Mouse (Mus musculus) common myeloid progenitor, adult 5-6 weeks (primary cell): ENCODE data around the gene Atg7. TPM values are rescaled to one million over a fixed set of nuclear protein-coding genes. Genes with fewer than 3 reads are reported as not detected.

Experiments
- ATAC-seq: replicated peaks from 2 replicates; pipeline ENCODE4 v1.8.0; 2016; ENCODE audit warnings: low read depth, mild to moderate bottlenecking, moderate TSS enrichment, inconsistent platforms; ENCODE audit not compliant: poor library complexity, severe bottlenecking
- total RNA-seq: library from RNA; stranded (forward); fragments of 200-1000, 187-1606 nt; gene quantifications from 2 replicates; pipeline ENCODE4 v1.2.3, GENCODE M21; 2017

The Atg7 gene
- total RNA-seq, 1 experiment from 2014 or later: 17.2 TPM

DNA sequence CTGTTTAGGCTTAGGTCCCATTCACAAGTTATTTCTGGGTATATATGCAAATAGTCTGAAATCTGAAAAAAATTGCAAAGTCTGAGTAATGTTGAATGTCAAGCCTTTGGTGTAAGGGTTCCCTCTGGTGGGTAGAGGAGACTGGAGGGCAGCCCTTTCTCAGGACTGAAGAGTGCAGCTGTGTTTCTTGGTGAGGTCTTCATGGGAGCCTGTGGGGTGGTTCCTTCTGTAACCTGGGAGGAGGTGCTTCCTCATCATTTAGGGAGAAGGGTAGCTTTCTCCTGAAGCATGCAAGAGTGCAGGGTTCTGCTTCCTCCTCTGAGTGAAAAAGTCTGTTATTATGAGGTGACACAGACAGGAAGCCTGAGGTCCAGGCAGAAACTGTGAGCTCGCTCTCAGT, 40.8 kb downstream of the Atg7 start:
- ATAC-seq: peak; percentile 62

DNA sequence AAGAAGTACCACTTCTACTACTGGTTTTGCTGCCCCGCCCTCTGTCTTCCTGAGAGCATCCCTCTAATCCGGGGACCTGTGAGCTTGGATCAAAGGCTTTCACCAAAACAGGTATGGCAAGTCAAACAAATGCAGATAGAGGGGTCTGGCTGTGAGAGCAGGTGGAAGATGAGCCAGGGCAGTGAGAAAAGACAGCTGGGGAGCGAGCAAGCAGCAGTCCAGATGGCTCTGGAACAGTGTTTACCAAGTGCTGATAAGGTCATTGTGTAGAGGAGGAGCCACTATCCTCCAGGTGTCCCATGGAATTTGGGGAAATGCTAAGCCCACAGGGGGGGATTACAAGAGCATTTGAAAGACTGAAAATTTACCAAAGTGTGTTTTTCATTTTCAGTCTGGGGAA, 41.5 kb downstream of the Atg7 start:
- ATAC-seq: no peak

DNA sequence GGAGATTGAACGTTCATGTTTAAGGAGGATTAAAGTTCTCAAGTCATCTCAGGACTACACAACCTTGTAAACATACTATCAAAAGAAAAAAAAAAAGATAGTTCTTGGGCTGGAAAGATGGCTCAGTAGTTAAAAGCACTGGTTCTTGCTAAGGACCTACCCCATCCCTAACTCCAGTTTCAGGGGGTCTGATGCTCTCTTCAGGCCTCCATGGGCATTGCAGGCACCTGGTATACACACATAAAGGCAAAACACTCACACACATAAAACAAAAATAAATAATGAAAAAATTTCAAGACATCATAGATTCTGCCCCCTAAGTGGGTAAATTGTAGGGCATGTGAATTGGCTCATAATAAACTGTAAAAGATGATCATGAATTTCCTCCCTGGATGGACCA, 42.5 kb downstream of the Atg7 start:
- no peak for ATAC-seq

DNA sequence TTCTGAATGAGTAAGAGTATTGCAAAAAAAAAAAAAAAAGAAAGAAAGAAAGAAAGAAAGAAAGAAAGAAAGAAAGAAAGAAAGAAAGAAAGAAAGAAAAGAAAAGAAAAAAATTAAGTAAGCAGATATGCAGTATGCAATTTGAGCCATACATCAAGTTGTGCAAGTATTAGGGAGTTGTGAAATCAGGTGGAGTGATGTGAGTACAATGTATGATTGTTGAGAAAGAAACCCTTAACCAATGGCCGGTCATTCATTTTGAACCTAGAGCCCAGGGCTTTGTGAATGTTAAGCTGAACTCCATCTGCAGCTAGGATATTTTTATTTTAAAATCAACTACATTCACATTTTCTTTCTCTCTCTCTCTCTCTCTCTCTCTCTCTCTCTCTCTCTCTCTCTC, 44.1 kb downstream of the Atg7 start:
- ATAC-seq: no peak

DNA sequence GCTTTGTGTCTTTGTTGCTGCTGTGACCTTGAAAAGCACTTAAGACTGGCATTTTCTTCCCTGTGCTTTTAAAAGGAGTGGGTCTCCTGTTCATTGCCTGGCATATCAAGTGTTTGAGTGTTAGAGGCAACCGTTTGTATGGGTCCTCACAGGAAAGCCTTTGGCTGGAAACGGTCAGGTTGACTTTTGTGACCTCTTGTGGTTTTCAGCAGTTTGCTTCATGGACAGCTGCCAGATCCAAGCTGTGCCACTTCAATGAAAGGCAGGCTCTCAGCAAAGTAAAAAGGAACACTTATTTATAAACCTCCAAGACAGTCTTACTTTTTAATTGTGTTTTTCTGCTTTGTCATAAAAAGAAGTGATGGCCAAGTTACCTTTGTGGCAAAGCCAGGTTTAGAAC, 47.8 kb downstream of the Atg7 start:
- ATAC-seq: no peak

DNA sequence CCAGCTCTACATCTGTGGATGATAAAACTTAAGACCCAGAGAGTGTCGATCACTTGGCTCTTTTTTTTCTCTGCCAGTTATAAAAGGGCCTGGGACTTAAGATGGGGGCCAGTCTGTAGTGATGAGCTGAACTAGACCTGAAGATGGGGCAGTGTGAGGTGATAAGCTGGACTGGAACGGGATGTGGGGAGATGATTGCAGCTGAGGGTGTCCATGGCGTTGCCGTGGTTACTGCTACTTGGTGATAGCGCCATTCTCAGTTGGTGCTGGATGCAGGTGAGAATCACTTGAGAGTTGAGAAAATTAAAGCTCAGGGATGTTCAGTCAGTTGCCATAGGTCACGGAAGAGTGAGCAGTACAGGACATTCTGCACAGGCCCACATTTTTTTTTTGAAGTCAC, 48.6 kb downstream of the Atg7 start:
- ATAC-seq: no peak

DNA sequence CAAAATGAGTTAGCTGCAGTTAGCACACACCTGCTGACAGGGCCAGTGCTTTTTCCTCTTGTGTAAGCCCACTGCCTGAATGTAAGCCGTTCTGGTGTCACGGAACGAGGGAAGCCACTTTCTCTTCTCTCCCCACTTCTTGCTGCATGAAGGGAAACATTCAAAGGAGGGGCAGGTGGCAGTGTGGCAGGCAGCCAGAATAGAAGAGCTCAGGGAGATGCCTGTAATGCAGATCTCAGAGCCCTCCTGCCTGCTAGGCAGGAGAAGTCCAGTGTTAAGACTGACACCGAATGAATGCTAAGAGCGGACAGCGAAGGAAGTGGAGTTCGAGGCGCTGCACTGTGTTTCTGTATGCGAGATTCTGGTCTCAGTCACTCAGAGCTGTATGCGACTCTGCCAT, 49.8 kb downstream of the Atg7 start:
- ATAC-seq: no peak

DNA sequence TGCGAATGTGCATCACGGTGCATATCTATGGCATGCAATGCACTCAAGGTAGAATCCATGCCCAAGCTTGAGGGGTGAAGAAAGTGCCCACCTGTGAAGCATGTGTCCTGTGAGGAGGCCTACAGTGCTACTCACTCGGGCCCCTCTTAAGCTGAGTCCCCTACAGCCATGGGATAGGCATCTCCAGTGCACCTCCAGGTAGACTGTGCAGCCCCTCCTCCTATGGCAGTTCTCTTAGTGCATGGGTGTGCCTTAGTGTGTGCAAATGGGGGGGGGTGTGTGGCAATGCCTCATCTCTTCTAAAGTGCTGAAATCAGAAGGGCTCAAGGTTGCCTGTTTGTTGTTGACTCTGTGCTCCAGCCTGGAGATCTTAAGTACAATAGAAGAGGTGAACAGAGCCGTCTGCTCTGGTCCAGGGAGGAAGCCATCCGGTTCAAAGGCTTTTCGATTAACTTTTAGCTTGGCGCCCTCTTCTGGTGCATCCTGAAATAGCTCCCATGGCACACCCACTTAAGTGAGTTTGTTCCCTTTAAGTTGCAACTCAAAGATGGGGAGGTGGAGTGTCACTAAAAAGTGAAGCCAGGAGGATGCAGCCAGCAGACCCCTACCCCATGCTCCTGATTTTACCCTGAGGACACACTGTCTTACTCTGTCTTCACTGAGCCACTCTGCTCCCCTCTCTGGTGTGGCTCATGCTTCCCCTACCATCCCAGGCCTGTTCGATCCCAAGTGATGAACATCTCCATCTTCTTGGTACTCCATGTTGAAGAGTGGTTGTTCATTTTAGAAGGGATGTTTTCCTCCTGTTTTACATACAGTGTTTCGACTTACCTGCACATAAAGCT, 55.0 kb downstream of the Atg7 start:
- peak; percentile 90 for ATAC-seq

DNA sequence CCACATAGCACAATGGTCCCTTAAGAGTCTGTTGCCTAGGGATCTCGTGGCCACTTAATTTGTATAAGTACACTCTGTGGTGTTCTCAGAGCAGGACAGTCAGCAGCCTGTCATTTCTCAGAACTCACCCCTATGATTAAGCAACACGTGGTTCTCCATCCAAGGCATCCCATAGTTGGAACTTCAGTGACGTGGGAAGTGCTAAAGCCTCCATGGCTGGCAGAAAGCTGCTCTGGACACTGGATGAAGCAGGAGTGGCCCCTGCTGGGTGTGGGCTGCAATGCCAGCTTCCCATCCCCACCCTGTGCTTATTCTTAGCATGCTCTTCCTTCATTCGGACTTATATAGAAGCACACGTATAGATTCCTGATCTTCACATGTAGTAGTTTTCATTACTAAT, 55.7 kb downstream of the Atg7 start:
- ATAC-seq: no peak

DNA sequence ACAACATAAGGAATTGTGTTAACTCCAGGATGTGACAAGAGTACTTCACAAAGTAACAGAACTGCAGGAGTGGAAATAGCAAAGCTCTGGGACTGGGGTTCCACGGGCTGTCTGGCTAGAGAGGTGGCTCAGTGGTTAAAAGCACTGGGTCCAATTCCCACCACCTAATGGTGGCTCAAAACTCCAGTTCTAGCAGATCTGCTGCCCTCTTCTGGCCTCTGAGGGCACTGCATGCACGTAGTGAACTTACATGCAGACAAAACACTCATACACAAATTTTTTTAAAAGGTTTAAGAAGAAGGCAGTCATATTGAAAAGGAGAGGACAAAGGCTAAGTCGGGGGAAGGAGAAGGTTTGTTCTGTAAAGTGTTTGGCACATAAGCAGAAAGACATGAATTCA, 57.8 kb downstream of the Atg7 start:
- no peak for ATAC-seq

DNA sequence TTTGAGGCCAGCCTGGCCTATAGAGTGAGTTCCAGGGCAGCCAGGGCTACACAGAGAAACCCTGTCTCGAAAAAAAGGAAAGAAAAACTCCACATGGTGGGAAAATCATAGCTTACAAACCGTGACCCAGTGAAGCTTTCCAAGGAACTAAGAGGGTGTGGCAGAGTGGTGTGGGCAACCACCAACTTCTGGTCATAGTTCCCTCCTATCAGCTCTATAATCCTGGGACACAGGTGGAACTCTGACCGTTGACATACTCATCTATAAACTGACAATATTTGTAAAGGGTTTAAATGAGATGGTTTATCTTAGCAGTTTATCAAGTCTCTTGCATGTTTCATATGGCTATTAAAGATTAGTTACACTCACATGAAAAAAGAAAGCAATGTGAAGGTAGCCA, 64.1 kb downstream of the Atg7 start:
- no peak for ATAC-seq

DNA sequence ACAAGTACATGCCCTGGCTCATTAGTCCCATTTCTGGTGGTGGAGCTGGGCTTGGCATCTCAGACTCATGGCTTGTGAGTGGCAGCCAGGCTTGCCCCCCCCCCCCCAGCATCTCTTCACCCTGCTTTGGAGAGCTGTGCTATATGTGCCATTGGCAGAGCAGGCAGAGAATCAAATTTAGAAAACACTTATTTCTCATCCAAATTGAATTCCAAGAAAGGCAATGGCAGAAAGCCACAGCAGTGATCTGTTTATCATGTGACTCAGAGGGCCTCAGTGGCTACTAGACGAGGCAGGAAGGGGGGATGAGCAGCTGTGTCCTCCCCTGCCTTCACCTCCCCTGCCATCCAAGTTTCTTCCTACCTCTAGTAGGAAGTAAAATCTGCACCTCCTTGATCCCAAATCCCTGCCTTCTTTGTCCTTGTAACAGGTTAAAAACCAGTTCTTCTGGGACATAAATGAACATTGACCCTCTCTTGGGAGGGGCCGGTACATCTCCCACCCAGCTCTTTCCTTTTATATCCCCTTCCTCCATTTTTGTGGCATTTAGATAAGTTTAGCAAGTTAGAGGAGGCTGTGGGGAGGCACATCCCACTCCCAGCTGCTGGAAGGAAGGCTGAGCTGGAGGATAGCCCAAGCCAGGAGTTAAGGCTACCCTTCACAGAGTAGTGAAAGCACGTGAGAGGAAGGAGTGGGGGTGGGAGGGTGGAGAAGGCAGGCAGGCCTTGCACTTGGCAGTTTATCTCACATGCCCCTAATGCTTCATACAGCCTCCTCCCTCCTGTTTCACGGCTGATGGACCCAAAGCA, 69.5 kb downstream of the Atg7 start:
- no peak for ATAC-seq

DNA sequence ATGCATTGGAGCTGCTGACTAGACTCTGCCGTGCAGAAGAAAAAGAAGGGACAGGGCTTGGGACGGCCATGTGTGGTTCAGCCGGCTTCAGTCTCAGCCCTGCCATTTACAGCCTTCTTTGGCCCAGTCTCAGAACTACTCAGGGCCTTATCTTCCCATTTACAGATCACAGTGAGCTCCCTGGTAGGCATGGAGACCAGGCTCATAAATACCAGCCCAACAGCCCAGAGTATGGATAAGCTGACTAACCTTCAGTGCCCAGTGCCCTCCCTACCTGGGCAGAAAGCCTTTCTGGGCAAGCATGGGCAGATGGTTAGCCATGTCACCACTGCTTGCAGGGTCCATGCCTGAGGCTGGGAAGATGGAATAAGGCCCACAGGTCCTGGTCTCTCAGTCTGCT, 70.6 kb downstream of the Atg7 start:
- ATAC-seq: no peak

DNA sequence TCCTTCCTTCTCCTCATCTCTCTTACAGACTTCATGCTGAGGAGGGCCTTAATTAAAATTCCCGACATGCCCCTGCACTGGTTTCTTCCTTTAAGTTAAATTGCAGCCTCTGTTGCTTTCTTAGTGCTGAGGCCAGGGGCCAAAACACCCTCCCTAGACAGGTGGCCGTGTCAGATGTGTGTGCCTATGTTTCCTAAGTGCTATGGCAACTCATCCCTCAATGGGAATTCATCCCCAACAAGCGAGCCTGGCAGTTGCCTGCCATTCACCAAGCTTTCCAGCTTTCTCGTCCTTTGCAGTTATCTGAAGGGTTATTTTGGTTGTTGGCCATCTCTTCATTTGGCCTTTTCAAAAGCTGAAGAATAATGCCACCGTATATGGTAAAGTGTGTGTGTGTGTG, 71.8 kb downstream of the Atg7 start:
- ATAC-seq: no peak

DNA sequence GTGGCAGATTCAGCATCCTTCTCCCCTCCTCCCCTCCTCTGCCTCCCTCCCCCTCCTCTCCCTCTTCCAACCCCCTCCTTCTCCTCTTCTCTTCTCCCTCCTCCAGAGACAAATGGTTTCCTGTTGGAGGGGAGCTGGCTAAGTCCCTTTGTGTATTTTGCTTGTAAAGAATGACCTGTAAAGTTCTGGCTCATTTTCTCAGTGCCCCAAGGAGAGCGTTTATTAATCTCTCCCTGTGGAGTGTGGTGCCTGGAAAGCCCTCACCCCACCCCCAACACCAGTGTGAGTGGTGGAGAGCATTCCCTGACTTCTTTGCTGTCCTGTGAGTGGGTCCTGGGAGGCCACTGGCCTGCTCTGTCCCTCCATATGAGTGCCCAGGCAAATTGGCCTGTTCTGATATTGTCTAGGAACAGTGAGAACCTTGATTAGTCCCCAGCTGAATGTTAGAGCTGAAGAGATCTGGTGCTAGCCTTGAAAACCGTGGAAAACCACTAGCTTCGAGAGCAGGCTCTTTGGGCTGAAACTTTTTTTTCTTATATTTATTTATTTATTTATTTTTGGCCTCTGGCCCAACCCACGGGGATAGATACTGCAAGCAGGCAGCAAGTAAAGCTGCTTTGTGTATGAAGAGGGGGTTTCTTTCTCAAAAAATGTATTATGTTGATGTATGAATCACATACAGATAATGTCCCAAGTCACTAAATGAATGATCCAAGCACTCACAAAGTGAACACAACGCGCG, 72.6 kb downstream of the Atg7 start:
- no peak for ATAC-seq

DNA sequence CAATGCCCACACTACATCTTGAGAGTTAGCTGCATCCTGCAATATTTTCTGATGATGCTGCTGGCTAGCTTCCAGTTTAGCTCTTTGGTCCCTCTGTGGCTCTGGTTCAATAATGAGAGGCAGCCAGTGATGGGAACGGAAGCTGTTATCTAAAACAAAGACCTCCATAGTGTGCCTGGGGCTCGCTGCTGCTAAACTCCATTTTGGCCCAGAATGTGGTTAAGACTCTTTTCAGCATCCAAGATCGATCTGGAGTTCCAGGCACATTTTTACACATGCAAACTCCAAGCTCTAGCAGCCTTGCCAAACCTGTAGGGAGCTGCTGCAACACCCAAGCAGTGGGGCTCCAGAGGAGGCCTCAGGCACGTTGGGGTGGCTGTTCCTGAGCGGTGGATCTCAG, 76.2 kb downstream of the Atg7 start:
- ATAC-seq: no peak

DNA sequence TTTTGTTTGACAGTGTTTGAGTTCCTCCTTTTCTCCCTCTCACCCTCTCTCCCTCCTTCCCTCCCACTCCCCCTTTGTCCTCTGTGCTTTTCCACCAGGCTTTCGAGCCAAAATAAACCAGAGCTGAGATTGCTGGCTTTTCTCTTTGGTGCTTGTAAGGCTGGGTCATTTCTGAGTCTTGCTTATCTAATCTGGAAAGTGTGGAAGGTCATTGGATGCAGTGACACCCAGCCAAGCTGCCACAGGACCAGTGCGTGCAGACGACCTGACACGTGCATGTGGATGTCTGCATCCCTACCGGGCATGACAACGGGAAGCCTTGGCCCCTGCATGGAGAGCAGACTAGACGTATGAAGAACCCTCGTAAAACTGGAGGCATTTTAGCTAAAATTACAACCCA, 76.8 kb downstream of the Atg7 start:
- no peak for ATAC-seq

DNA sequence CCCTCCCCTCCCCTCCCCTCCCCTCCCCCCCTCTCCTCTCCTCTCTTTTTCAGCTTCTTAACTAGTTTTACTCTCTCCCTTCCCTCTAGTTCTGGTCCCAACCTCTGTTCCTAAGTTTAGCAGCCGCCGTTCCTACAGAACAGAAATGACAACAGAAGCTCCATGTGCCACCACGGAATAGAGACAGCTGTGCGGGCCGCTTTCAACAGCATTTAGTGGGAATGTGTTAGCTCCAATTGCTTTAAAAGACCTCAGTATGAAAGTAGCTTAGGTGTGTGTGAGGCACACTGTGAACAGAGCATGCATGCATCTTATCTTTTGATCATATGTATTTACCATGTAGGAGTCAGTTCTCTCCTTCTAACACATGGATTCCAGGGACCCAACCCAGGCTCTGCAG, 79.1 kb downstream of the Atg7 start:
- ATAC-seq: no peak

DNA sequence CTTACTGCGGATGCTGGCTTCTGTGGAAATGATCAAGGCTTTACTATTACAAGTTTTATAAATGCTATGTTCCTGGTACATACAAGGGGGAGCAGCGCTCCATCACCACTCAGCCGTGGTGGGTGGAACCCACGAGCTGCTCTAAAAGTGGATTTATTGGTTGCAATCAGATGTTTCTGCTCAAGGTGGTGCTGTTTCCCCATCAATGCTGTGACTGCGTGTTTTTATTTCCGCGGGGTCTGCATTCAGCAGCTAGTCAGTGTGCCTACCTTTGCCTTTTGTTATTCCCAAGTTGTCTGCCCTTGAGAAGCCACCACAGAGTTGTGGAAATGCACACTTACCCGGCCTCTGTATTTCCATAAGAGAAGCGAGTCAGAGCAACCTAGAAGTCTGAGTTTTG, 81.0 kb downstream of the Atg7 start:
- ATAC-seq: peak; percentile 82

DNA sequence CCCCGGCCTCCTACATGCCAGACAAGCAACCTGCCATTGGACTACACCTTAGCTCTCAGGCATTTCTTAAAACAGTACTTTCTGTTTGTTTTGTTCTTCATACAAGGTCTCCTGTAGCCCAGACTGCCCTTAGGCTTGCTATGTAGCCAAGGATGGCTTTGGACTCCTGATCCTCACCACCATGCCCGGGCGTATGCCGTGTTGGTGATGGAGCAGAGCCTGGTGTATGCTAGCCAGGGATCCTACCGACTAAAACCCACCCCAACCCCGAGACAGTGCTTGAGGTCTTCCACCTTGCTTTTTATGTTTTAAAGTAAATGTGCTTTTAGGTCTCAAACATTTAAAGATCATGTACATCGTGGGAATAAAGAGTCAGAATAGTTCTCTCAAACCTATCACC, 81.5 kb downstream of the Atg7 start:
- ATAC-seq: no peak

DNA sequence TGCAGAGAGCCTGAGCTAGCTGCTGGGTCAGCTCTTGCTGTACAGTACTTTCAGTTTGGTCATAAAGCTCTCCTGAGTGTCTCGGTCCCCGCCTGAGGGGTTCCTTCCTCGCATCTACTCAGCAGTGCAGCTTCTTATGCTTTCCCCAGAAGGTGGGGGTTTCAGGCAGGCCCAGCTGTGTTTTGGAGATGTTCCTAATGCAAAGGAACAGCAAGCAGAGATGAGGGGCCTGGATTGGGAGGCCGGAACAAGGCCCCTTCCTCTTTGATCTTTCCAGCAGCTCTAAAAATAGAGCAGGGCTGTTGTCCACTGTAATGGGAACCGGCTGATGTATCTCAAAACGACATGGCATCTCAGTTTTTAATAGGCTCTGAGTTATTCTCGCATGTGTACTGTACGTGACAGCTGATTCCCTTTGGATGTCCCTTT, 82.3 kb downstream of the Atg7 start:
- no peak for ATAC-seq
